Mouse (Mus musculus): ENCODE measurements around the gene Trim61. TPM values are rescaled to one million over a fixed set of nuclear protein-coding genes. Genes with fewer than 3 reads are reported as not detected.
"Not testable (repeated sequence)": the region's sequence is repeated elsewhere in the genome, so short reads cannot be mapped to it uniquely, and the experiment has no call there.

Trim61 gene
- not detected in 2 replicates for polyA plus RNA-seq (2015; fragmentation: Nextera tagmentation; extraction: Ambion mirVana)

GRCm38 (mm10) chr8:65018423-65018822, at the start of gene Trim61, which contains the start of gene Trim60:
Gene Trim61 (minus strand): TSS chr8:65018523.
Gene Trim60 (minus strand): TSS chr8:65018584.
- no peak for DNase-seq (ENCODE audit: low spot score)

GRCm38 (mm10) chr8:65067694-65068472, 49.6 kb upstream of the Trim61 start:
- DNase-seq (ENCODE audit: low spot score), result no peak

GRCm38 (mm10) chr8:65067031-65067430, 48.7 kb upstream of the Trim61 start:
- no peak for DNase-seq (ENCODE audit: low spot score)

GRCm38 (mm10) chr8:65065622-65066021, 47.3 kb upstream of the Trim61 start:
- no peak for DNase-seq (ENCODE audit: low spot score)

GRCm38 (mm10) chr8:65064071-65064470, 45.7 kb upstream of the Trim61 start:
- no peak for DNase-seq (ENCODE audit: low spot score)

GRCm38 (mm10) chr8:65062195-65062594, 43.9 kb upstream of the Trim61 start:
- no peak for DNase-seq (ENCODE audit: low spot score)

GRCm38 (mm10) chr8:65056722-65057121, 38.4 kb upstream of the Trim61 start:
- no peak for DNase-seq (ENCODE audit: low spot score)

- no peak for DNase-seq (ENCODE audit: low spot score)
Observed at GRCm38 (mm10) chr8:65053968-65054367, 35.6 kb upstream of the Trim61 start.

- DNase-seq (ENCODE audit: low spot score), result no peak
Observed at GRCm38 (mm10) chr8:65053554-65053953, 35.2 kb upstream of the Trim61 start.

GRCm38 (mm10) chr8:65047801-65048200, 29.5 kb upstream of the Trim61 start:
- no peak for DNase-seq (ENCODE audit: low spot score)

GRCm38 (mm10) chr8:65047193-65047592, 28.9 kb upstream of the Trim61 start:
- no peak for DNase-seq (ENCODE audit: low spot score)

- DNase-seq (ENCODE audit: low spot score), result no peak
Observed at GRCm38 (mm10) chr8:65046565-65046964, 28.2 kb upstream of the Trim61 start.

GRCm38 (mm10) chr8:65037117-65037533, 18.8 kb upstream of the Trim61 start, which contains the start of gene Apela:
Gene Apela (minus strand): TSS chr8:65037336.
- no peak for DNase-seq (ENCODE audit: low spot score)

GRCm38 (mm10) chr8:65034136-65034535, 15.8 kb upstream of the Trim61 start:
- no peak for DNase-seq (ENCODE audit: low spot score)

- DNase-seq (ENCODE audit: low spot score), result no peak
Observed at GRCm38 (mm10) chr8:65033056-65033455, 14.7 kb upstream of the Trim61 start.

GRCm38 (mm10) chr8:65032107-65032506, 13.8 kb upstream of the Trim61 start:
- no peak for DNase-seq (ENCODE audit: low spot score)

- no peak for DNase-seq (ENCODE audit: low spot score)
Observed at GRCm38 (mm10) chr8:65030735-65031485, 12.6 kb upstream of the Trim61 start.

GRCm38 (mm10) chr8:65029776-65030175, 11.5 kb upstream of the Trim61 start:
- no peak for DNase-seq (ENCODE audit: low spot score)

- no peak for DNase-seq (ENCODE audit: low spot score)
Observed at GRCm38 (mm10) chr8:65028959-65029686, 10.8 kb upstream of the Trim61 start.

- DNase-seq (ENCODE audit: low spot score), result peak; percentile 7
Observed at GRCm38 (mm10) chr8:65022485-65022884, 4.2 kb upstream of the Trim61 start.

- DNase-seq (ENCODE audit: low spot score), result not testable (repeated sequence)
Observed at GRCm38 (mm10) chr8:65007616-65008015, 10.7 kb downstream of the Trim61 start.
